Mouse (Mus musculus) small intestine, adult 2 months (tissue): ENCODE results near the gene Dnajb14.

Experiments used
- CTCF ChIP-seq: fragments of 200-500 bp; IDR thresholded peaks from 2 replicates; pipeline ENCODE4 v1.5.1; 2012; ENCODE audit warnings: low read depth, mild to moderate bottlenecking, control low read depth, inconsistent platforms, low read length, moderate library complexity, mixed read lengths; ENCODE audit not compliant: insufficient replicate concordance, insufficient read length; ENCODE audit errors: extremely low read depth
- POLR2A ChIP-seq: fragments of 200-500 bp; IDR thresholded peaks from 2 replicates; pipeline ENCODE4 v1.6.1; 2012; ENCODE audit warnings: low read depth, mild to moderate bottlenecking, control low read depth, inconsistent platforms, low read length, moderate library complexity

GRCm38 (mm10) chr3:137838160-137838559, 29.3 kb upstream of the Dnajb14 start:
- no peak for TF ChIP-seq POLR2A
- no peak for TF ChIP-seq CTCF
